Mouse (Mus musculus): ENCODE results near the gene Dlx2. TPM values are rescaled to one million over a fixed set of nuclear protein-coding genes. Genes with fewer than 3 reads are reported as not detected.

Gene Dlx2
- total and polyA plus RNA-seq, 2 experiments = not detected

DNA sequence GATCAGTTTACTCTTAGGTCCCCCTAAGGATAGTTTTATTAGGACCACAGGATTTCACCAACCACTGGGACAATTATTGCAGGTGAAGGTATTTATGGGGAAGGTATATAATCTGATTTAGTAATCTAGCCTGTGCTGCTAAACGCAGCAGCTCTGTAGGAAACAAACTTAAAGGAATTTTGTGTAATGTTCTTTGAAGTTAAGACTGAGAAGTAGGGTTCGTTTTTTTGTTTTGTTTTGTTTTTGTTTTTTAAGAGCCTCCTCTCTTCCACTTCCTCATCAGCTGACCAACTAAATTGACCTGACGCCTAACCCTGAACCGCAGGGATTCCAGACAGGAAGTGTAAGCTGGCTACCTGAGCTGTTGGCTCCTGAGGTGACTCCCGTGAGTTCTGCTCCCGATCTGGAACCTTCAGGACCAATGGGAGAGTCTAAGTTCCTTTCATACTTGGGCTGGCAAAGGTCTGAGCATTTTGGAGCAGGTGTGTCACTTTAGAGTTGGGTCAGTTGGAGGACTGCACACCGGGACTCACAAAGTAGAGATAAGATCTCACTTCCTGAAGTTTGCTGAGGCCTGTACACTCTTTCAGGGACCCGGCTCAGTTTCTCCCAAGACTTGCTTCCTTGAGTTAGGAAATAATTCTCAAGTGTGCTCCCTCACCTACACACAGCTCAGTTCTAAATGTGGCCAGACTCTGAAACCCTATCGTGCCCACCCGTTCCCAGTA is 19.8 kb downstream of the Dlx2 start:
- TF ChIP-seq CTCF (IDR thresholded peaks at IDR 0.05; ENCODE audit: low read depth, low read length) (no peak), POLR2A (IDR thresholded peaks at IDR 0.05; ENCODE audit: extremely low read depth, insufficient read depth, low read length) (no peak)
- Histone ChIP-seq H3K27ac (replicated peaks; ENCODE audit: insufficient read depth, low read depth, low read length) (no peak overlapping the region), H3K4me1 (ENCODE audit: control insufficient read depth, insufficient read depth, low read length) (0 out of 2 replicates have a peak, but pooled peaks cover 3% of the 10 kb centered on the region), H3K36me3 (ENCODE audit: control insufficient read depth, insufficient read depth, low read length) (no peaks in the 10 kb centered on the region), H3K4me3 (ENCODE audit: insufficient read depth, low read depth, low read length) (no peak overlapping the region), H3K9ac (ENCODE audit: low read depth, low read length) (no peak overlapping the region), H3K27me3 (ENCODE audit: control insufficient read depth, insufficient read depth, low read length) (peaks cover 35% of the 10 kb centered on the region), H3K79me2 (ENCODE audit: control insufficient read depth, insufficient read depth, low read length) (no peaks in the 10 kb centered on the region)
- DNase-seq (ENCODE audit: extremely low read depth, low read depth, low spot score) = no peak
- WGBS = 6% methylated on average over 10 of the region's 10 CpGs

DNA sequence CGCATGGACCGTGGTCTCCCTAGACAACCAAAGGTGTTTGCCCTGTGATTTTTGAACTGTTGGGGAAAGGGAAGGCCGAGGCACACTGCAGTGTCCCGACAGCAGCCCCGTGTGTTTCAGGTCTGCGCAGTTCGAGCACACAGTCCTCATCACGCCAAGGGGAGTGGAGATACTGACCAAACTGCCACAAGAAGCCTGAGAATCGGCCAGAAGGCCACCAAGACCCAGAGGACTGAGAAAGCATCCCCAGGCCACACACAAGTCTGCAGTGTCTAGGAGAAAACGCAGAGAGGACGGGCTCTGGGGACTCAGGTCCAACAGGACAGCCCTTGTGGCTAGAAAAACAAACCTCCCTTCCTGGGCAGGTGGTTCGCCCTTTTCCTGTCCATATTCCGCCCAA is 21.8 kb downstream of the Dlx2 start:
- WGBS = 63% methylated on average over 13 of the region's 13 CpGs

DNA sequence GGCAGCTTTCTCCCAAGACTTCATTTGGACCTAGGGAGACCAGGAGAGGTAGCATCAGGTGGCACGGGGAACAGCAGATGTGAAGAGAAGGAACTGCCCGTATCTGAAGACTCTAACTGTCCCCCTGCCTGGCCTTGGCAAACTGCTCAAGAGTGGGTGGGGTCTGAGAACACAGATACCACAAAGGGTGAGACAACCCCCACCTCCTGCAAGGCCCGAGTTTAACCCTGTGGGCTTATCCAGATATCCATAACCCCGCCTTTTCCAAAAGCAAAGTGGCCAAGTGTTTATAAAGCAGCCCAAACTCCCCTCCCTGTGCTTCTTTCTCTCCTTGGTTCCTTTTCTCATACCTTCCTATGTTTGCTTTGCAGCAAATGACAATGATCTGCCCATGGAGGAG is 23.1 kb downstream of the Dlx2 start:
- WGBS = 85% methylated on average over 4 of the region's 4 CpGs
- Histone ChIP-seq H3K79me2 (ENCODE audit: control insufficient read depth, insufficient read depth, low read length) (no peaks in the 10 kb centered on the region), H3K9ac (ENCODE audit: low read depth, low read length) (no peak overlapping the region), H3K27me3 (ENCODE audit: control insufficient read depth, insufficient read depth, low read length) (peaks cover 12% of the 10 kb centered on the region; the same call in 1 of the 2 replicates), H3K27ac (replicated peaks; ENCODE audit: insufficient read depth, low read depth, low read length) (no peak overlapping the region), H3K4me3 (ENCODE audit: insufficient read depth, low read depth, low read length) (no peak overlapping the region), H3K36me3 (ENCODE audit: control insufficient read depth, insufficient read depth, low read length) (no peaks in the 10 kb centered on the region), H3K4me1 (ENCODE audit: control insufficient read depth, insufficient read depth, low read length) (no peaks in the 10 kb centered on the region)
- no peak for DNase-seq (ENCODE audit: extremely low read depth, low read depth, low spot score)
- TF ChIP-seq CTCF (IDR thresholded peaks at IDR 0.05; ENCODE audit: low read depth, low read length) = no peak
- TF ChIP-seq POLR2A (IDR thresholded peaks at IDR 0.05; ENCODE audit: extremely low read depth, insufficient read depth, low read length) = no peak

More for the DNA sequence above, 21.8 kb downstream of the Dlx2 start:
- no peaks in the 10 kb centered on the region for H3K36me3 ChIP-seq (ENCODE audit: control insufficient read depth, insufficient read depth, low read length)
- no peak overlapping the region for H3K9ac ChIP-seq (ENCODE audit: low read depth, low read length)
- H3K4me3 ChIP-seq (ENCODE audit: insufficient read depth, low read depth, low read length) = no peak overlapping the region
- no peaks in the 10 kb centered on the region for H3K79me2 ChIP-seq (ENCODE audit: control insufficient read depth, insufficient read depth, low read length)
- DNase-seq (ENCODE audit: extremely low read depth, low read depth, low spot score) = no peak
- H3K4me1 ChIP-seq (ENCODE audit: control insufficient read depth, insufficient read depth, low read length) = no peaks in the 10 kb centered on the region
- H3K27me3 ChIP-seq (ENCODE audit: control insufficient read depth, insufficient read depth, low read length) = peaks cover 22% of the 10 kb centered on the region
- TF ChIP-seq POLR2A (IDR thresholded peaks at IDR 0.05; ENCODE audit: extremely low read depth, insufficient read depth, low read length) = no peak
- no peak for TF ChIP-seq CTCF (IDR thresholded peaks at IDR 0.05; ENCODE audit: low read depth, low read length)
- no peak overlapping the region for H3K27ac ChIP-seq (replicated peaks; ENCODE audit: insufficient read depth, low read depth, low read length)

DNA sequence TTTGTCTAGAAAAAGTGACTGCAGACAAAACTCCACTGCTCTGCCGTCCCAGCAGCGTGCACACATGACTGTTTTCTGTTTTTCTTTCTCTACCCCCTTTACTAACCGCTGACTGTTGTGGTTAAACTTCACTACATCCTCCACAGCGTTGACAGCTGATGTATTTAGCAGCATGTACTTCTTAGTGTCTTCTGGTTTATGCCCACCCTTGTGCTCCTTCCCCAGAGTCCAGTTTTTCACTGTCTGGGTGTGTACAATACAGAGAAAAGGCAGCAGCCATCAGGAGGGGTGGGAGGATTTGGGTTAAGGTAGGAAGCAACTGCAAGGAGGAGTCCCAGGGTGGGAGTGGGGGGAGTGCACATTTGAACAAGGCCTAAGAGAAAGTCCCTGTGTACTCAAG is 23.7 kb downstream of the Dlx2 start:
- Histone ChIP-seq H3K4me3 (ENCODE audit: insufficient read depth, low read depth, low read length) (no peak overlapping the region), H3K36me3 (ENCODE audit: control insufficient read depth, insufficient read depth, low read length) (no peaks in the 10 kb centered on the region), H3K27me3 (ENCODE audit: control insufficient read depth, insufficient read depth, low read length) (peaks cover 10% of the 10 kb centered on the region; the same call in 1 of the 2 replicates), H3K4me1 (ENCODE audit: control insufficient read depth, insufficient read depth, low read length) (no peaks in the 10 kb centered on the region), H3K9ac (ENCODE audit: low read depth, low read length) (no peak overlapping the region), H3K27ac (replicated peaks; ENCODE audit: insufficient read depth, low read depth, low read length) (no peak overlapping the region), H3K79me2 (ENCODE audit: control insufficient read depth, insufficient read depth, low read length) (no peaks in the 10 kb centered on the region)
- TF ChIP-seq POLR2A (IDR thresholded peaks at IDR 0.05; ENCODE audit: extremely low read depth, insufficient read depth, low read length) (no peak), CTCF (IDR thresholded peaks at IDR 0.05; ENCODE audit: low read depth, low read length) (no peak)
- DNase-seq (ENCODE audit: extremely low read depth, low read depth, low spot score) = no peak
- WGBS = 92% methylated on average over 4 of the region's 4 CpGs

DNA sequence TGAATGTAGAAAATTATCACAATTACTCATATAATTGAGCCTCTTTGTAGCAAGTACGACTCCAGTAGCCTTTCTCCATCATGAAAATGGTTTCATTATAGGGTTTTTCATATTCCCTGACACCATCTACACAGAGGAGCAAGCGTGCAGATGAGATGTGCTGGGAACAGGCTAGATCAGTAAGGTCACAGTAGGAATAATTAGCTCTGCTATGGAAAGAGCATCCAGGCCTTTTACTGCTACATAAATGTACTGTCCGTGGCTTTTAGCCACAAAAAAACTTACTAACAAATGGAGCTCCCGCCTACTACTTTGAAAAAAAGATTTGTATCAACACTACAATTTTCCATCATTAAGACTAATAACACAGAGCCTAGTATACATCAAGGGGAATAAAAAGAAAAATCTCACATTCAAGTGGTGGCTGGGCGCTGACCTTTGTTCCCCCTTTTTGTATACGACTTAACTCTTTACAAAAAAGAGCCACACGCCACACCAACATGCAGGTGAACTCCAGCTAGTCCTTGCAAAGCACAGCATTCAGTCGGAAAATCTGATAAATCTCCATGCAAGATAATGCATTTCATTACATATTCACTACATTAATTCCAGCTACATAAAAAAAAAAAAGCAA is 29.0 kb downstream of the Dlx2 start:
- H3K27me3 ChIP-seq (ENCODE audit: control insufficient read depth, insufficient read depth, low read length) = no peaks in the 10 kb centered on the region
- 94% methylated on average over 8 of the region's 8 CpGs for WGBS
- DNase-seq (ENCODE audit: extremely low read depth, low read depth, low spot score) = no peak
- no peak overlapping the region for H3K4me3 ChIP-seq (ENCODE audit: insufficient read depth, low read depth, low read length)
- no peak overlapping the region for H3K9ac ChIP-seq (ENCODE audit: low read depth, low read length)
- no peaks in the 10 kb centered on the region for H3K79me2 ChIP-seq (ENCODE audit: control insufficient read depth, insufficient read depth, low read length)
- no peak overlapping the region for H3K27ac ChIP-seq (replicated peaks; ENCODE audit: insufficient read depth, low read depth, low read length)
- TF ChIP-seq CTCF (IDR thresholded peaks at IDR 0.05; ENCODE audit: low read depth, low read length) (no peak), POLR2A (IDR thresholded peaks at IDR 0.05; ENCODE audit: extremely low read depth, insufficient read depth, low read length) (no peak)
- H3K4me1 ChIP-seq (ENCODE audit: control insufficient read depth, insufficient read depth, low read length) = no peaks in the 10 kb centered on the region
- peaks cover 4% of the 10 kb centered on the region; the same call in 1 of the 2 replicates for H3K36me3 ChIP-seq (ENCODE audit: control insufficient read depth, insufficient read depth, low read length)

DNA sequence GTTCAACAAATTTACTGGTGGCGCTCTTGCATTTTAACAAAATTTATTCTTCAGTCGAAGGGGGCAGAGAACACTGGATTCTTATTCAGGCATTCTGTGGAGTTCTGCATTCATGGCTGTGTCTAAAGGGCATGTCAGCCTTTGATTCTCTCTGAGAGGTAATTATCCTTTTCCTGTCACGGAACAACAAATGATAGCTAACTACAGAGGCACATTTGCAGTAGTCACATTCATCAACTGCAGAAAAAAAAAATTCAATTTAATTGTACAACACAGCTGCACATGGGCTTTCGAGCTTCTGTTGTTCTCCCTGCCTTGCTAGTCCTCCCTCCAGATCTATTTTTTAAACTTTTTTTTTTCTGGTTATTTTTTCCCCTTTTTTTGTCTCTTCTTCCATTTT is 29.6 kb downstream of the Dlx2 start:
- Histone ChIP-seq H3K79me2 (ENCODE audit: control insufficient read depth, insufficient read depth, low read length) (no peaks in the 10 kb centered on the region), H3K4me1 (ENCODE audit: control insufficient read depth, insufficient read depth, low read length) (no peaks in the 10 kb centered on the region), H3K9ac (ENCODE audit: low read depth, low read length) (no peak overlapping the region), H3K36me3 (ENCODE audit: control insufficient read depth, insufficient read depth, low read length) (peaks cover 4% of the 10 kb centered on the region; the same call in 1 of the 2 replicates), H3K4me3 (ENCODE audit: insufficient read depth, low read depth, low read length) (no peak overlapping the region), H3K27me3 (ENCODE audit: control insufficient read depth, insufficient read depth, low read length) (no peaks in the 10 kb centered on the region), H3K27ac (replicated peaks; ENCODE audit: insufficient read depth, low read depth, low read length) (no peak overlapping the region)
- no peak for DNase-seq (ENCODE audit: extremely low read depth, low read depth, low spot score)
- TF ChIP-seq POLR2A (IDR thresholded peaks at IDR 0.05; ENCODE audit: extremely low read depth, insufficient read depth, low read length) (no peak), CTCF (IDR thresholded peaks at IDR 0.05; ENCODE audit: low read depth, low read length) (no peak)
- 92% methylated on average over 4 of the region's 4 CpGs for WGBS

Measured in liver, adult 2 months (tissue).